Mouse (Mus musculus) kidney, embryonic 14.5 days (tissue): Measurements from ENCODE around the gene Tbxa2r. TPM values are rescaled to one million over a fixed set of nuclear protein-coding genes. Genes with fewer than 3 reads are reported as not detected.

Source experiments
- ATAC-seq: fragments of 200-750 bp; cut with Nextera tagmentation; 2 replicates; pipeline ENCODE4 v1.8.0; 2017; ENCODE audit warnings: moderate number of reproducible peaks, mild to moderate bottlenecking, moderate TSS enrichment, moderate library complexity; ENCODE audit not compliant: low FRiP score, low TSS enrichment
- H3K27ac ChIP-seq: fragments of 300-500 bp; sonication (generic); 2 replicates; pipeline ENCODE4 v1.5.1; 2014; ENCODE audit warnings: low read depth, mild to moderate bottlenecking, low read length, moderate library complexity, mixed read lengths
- H3K27me3 ChIP-seq: fragments of 300-500 bp; sonication (generic); 2 replicates; pipeline ENCODE4 v1.6.1; 2014; ENCODE audit warnings: mild to moderate bottlenecking, low read length; ENCODE audit not compliant: control insufficient read depth, insufficient read depth
- H3K36me3 ChIP-seq: fragments of 300-500 bp; sonication (generic); 2 replicates; pipeline ENCODE4 v1.6.1; 2014; ENCODE audit warnings: low read length, mixed read lengths; ENCODE audit not compliant: control insufficient read depth, insufficient read depth
- H3K4me1 ChIP-seq: fragments of 300-500 bp; sonication (generic); 2 replicates; pipeline ENCODE4 v1.6.1; 2014; ENCODE audit warnings: low read length, mixed read lengths; ENCODE audit not compliant: control insufficient read depth, insufficient read depth
- H3K4me2 ChIP-seq: fragments of 300-500 bp; sonication (generic); replicated peaks from 2 replicates; pipeline ENCODE4 v1.6.1; 2014; ENCODE audit warnings: low read depth, mild to moderate bottlenecking, low read length
- H3K4me3 ChIP-seq: fragments of 300-500 bp; sonication (generic); 2 replicates; pipeline ENCODE4 v1.5.1; 2014; ENCODE audit warnings: mild to moderate bottlenecking, low read length
- H3K9ac ChIP-seq: fragments of 300-500 bp; sonication (generic); 2 replicates; pipeline ENCODE4 v1.6.1; 2014; ENCODE audit warnings: low read depth, mild to moderate bottlenecking, low read length, moderate library complexity
- H3K9me3 ChIP-seq: fragments of 300-500 bp; sonication (generic); 2 replicates; pipeline ENCODE4 v1.6.1; 2016; ENCODE audit warnings: low read length; ENCODE audit not compliant: control insufficient read depth
- WGBS: fragments of 180-500 bp; shearing (Covaris S2); extraction: QIAGEN DNeasy Blood & Tissue Kit; methylation state at CpG from one replicate; pipeline ENCODE4 v1.1.7; 2014; 5-methylcytosine and 5-hydroxymethylcytosine counted together
- polyA plus RNA-seq: library from polyadenylated mRNA; unstranded; fragments of >200 nt; fragmentation: Nextera tagmentation; extraction: Ambion mirVana; gene quantifications from 2 replicates; pipeline ENCODE4 v1.2.1, GENCODE M21; 2014

The Tbxa2r gene
- 8.7 and 10.1 TPM in 2 replicates for polyA plus RNA-seq

- peak within 1 kb of the TSS; percentile 34 for H3K9ac ChIP-seq
- H3K27ac ChIP-seq = peak within 1 kb of the TSS; percentile 87
- peak within 1 kb of the TSS; percentile 18 for H3K4me3 ChIP-seq
- peaks cover 39% of the 10 kb centered on the region for H3K36me3 ChIP-seq
- WGBS = 10% methylated on average over 7 of the region's 10 CpGs
- peak within 1 kb of the TSS; percentile 34 for H3K4me2 ChIP-seq
- H3K27me3 ChIP-seq = peaks cover 9% of the 10 kb centered on the region
- no peak; the same call in 1 of the 2 replicates for ATAC-seq
- H3K4me1 ChIP-seq = peaks cover 23% of the 10 kb centered on the region; the same call in 1 of the 2 replicates
- H3K9me3 ChIP-seq = no peaks in the 10 kb centered on the region
Measured at GRCm38 (mm10) chr10:81328386-81328785, at the start of gene Tbxa2r. TSS of gene Tbxa2r (plus strand) at chr10:81328731.

DNA sequence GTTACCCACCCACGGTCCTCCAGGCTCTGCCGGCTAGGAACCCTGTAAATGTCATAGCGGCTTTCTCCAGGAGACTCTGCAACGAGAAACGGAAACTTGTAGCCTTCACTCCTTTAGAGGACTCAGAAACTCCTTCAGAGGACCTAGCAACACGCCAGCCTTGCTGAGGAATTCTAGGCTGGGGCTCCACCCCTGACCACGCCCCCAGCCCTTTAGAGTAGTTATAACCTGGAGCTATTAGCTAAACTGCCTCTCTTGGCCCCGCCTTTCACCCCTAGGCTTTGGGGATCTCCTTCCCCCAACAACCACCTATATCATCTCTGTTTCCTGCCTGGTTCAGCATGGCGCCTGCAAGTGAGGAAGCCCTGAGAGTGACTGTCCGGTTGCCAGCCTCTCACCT lies 49.0 kb upstream of the Tbxa2r start:
- peaks cover 13% of the 10 kb centered on the region for H3K27me3 ChIP-seq
- WGBS = 24% methylated on average over 10 of the region's 10 CpGs
- no peaks in the 10 kb centered on the region for H3K9me3 ChIP-seq
- no peak overlapping the region for H3K4me3 ChIP-seq
- no peaks in the 10 kb centered on the region for H3K36me3 ChIP-seq
- ATAC-seq = no peak
- H3K4me2 ChIP-seq = no peak overlapping the region
- H3K27ac ChIP-seq = no peak overlapping the region
- peaks cover 3% of the 10 kb centered on the region; the same call in 1 of the 2 replicates for H3K4me1 ChIP-seq
- no peak overlapping the region for H3K9ac ChIP-seq

DNA sequence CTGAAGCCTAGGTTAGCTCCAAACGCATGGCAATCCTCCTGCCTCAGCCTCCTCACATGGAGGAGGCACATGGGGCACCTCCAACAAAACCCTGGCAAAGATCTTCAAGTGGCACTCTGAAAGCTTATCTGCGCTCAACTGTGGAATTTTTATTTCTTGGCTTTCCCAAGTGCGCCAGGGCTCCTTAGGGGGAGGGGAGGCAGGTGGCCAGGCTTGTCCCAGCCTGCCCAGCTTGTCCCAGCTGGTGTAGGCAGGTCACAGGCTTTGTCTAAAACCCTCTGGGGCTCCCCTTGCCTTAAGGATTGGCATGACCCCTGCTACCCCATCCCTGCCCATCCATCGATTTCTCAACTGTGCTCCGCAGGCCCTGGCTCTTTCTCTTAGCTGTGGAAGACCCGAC lies 44.3 kb upstream of the Tbxa2r start:
- no peak overlapping the region for H3K27ac ChIP-seq
- H3K9me3 ChIP-seq = no peaks in the 10 kb centered on the region
- H3K9ac ChIP-seq = peak overlapping the region; percentile 34; the same call in 1 of the 2 replicates
- peak overlapping the region; percentile 85; the same call in 1 of the 2 replicates for H3K4me2 ChIP-seq
- H3K4me3 ChIP-seq = peak overlapping the region; percentile 52; the same call in 1 of the 2 replicates
- no peaks in the 10 kb centered on the region for H3K36me3 ChIP-seq
- peaks cover 24% of the 10 kb centered on the region for H3K27me3 ChIP-seq
- H3K4me1 ChIP-seq = peaks cover 16% of the 10 kb centered on the region; the same call in 1 of the 2 replicates
- whole genome bisulfite sequencing = 50% methylated on average over 6 of the region's 6 CpGs
- ATAC-seq = no peak

DNA sequence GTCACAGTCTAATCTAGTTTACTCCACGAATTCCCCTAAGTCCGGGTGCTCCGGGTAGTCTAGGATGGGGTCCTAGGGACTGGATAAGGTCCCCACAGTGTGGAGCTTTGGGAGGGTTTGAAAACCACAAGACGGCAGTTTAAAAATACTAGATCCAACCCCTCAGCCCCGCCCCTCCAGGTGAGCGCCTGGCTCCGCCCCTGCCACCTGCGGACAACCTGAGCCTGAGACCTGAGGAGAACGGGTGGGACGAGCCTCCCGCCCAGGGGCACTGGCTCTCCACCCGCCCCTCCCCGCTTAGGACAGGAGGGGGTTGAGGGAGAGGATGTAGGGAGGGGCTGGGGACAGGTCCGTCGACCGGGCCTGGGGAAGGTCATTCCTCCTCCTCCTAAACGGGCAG lies 43.8 kb upstream of the Tbxa2r start:
- no peaks in the 10 kb centered on the region for H3K9me3 ChIP-seq
- peak overlapping the region; percentile 85 for H3K4me2 ChIP-seq
- no peaks in the 10 kb centered on the region for H3K36me3 ChIP-seq
- 12% methylated on average over 17 of the region's 17 CpGs for WGBS
- peak overlapping the region; percentile 42; the same call in 1 of the 2 replicates for H3K27ac ChIP-seq
- peaks cover 24% of the 10 kb centered on the region for H3K27me3 ChIP-seq
- H3K9ac ChIP-seq = peak overlapping the region; percentile 34
- H3K4me1 ChIP-seq = peaks cover 16% of the 10 kb centered on the region; the same call in 1 of the 2 replicates
- ATAC-seq = no peak; the same call in 1 of the 2 replicates
- peak overlapping the region; percentile 52 for H3K4me3 ChIP-seq

DNA sequence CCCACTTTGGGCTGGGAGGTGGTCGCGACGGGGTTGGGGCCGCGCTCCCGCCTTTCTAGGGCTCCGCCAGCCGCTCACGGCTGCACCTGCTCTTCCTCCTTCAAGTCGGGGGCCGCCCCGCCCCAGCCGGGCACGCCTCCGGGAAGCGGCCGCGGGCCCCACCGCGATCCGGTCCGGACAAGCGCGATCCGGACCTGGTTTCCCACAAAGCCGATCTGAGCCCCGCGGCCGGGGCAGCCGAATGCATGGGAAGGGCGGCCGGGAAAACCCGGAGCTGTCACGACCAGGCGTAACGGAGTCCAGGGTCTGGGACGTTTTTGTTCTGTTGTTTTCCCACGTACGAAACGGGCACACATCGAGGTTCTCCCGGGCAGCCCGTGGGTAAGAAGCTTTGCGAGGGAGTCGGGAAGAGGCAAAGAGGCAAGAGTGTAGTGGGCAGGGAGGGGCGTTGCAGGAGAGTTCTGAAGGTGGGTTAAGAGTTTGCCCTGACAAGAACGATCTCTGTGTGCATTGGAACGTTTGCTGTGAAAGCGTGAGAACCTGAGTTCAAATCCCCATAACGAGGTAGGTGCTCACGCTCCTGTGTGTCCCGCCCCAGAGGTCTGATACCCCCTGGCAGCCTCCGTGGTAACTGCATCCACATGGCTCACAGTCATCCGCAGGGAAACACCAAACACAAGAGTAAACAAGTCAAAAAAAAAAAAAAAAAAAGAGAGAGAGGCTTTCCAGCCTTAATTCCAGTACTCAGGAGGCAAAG lies 42.7 kb upstream of the Tbxa2r start:
- Histone ChIP-seq H3K36me3 (no peaks in the 10 kb centered on the region), H3K27me3 (peaks cover 33% of the 10 kb centered on the region), H3K4me2 (peak overlapping the region; percentile 85), H3K4me3 (peak overlapping the region; percentile 52), H3K27ac (no peak overlapping the region), H3K9me3 (no peaks in the 10 kb centered on the region), H3K9ac (peak overlapping the region; percentile 65), H3K4me1 (peaks cover 16% of the 10 kb centered on the region; the same call in 1 of the 2 replicates)
- WGBS = 2% methylated on average over 54 of the region's 54 CpGs
- peak; percentile 67 for ATAC-seq

DNA sequence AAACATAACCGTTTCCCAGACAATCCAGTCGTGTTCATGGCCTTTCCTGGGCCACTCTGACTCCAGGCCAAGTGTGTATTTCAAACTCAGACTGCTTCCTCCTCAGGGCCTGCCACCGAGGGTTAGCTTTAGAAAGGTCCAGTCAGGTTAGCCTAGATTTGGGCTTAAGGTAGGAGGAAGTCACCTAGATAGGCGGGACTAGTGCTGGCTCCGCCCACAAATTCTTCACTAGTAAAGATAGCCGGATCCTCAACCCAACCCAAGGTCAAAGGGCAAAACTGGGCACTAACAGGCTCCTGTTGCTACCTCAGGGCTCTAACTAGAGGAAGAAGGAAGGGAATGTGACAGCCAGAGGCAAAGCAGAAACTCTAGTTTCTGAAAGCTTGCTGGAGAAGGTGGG lies 41.9 kb upstream of the Tbxa2r start:
- Histone ChIP-seq H3K9ac (no peak overlapping the region), H3K4me1 (peaks cover 16% of the 10 kb centered on the region; the same call in 1 of the 2 replicates), H3K27me3 (peaks cover 39% of the 10 kb centered on the region), H3K27ac (no peak overlapping the region), H3K9me3 (no peaks in the 10 kb centered on the region), H3K36me3 (no peaks in the 10 kb centered on the region), H3K4me2 (no peak overlapping the region), H3K4me3 (no peak overlapping the region; the same call in 1 of the 2 replicates)
- ATAC-seq = no peak
- WGBS = 38% methylated on average over 6 of the region's 6 CpGs

DNA sequence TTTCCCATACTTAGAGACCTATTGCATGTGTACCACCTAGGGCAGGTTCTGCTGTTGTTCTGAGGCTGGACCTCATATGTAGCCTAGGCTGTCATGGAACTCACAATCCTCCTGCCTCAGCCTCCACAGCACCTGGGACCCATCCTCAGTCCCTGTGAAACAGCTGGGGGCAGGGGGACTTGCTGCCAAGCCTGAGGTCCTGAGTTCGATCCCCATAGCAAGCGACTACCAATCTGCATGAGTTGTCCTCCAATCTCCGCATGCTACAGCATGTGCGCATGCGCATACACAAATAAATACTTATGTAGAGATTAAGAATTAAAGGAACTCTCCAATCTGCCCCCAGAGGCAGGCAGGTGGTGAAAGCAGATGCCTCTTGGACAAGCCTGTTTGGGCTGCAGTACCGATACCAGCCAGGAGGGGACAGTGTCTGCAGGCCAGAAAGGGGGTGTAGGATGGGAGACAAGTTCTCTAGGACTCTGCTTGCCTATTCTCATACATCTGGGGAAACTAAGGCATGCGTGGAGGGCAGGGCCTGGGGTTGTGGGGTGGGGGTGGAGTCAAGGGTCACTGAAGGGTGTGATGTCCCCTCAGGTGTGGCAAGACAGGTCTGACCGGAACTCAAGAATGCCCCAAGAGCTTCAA lies 40.9 kb upstream of the Tbxa2r start:
- ATAC-seq = no peak
- Histone ChIP-seq H3K36me3 (no peaks in the 10 kb centered on the region), H3K9me3 (no peaks in the 10 kb centered on the region), H3K27me3 (peaks cover 39% of the 10 kb centered on the region), H3K4me1 (peaks cover 16% of the 10 kb centered on the region; the same call in 1 of the 2 replicates), H3K27ac (no peak overlapping the region), H3K9ac (no peak overlapping the region), H3K4me3 (no peak overlapping the region), H3K4me2 (peak overlapping the region; percentile 17; the same call in 1 of the 2 replicates)
- WGBS = 63% methylated on average over 8 of the region's 8 CpGs

DNA sequence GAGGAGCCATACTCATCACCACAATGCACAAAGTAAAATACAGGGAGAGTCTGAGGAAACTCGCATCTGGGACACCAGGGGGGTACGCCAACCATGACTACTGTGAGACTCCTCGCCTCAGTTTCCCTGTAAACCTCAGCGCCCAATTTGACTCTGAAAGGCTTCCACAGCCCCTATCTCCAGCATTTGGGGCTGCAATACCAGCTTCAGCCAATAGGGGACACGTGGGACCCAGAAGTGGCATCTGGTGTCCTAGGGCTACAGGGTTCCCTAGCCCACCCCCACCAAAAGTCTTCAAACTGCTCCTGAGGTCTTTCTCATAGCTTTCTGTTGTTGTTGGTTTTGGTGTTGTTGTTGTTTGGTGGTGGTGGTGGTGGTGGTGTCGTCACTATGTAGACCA lies 39.9 kb upstream of the Tbxa2r start:
- Histone ChIP-seq H3K4me1 (peaks cover 19% of the 10 kb centered on the region), H3K27me3 (peaks cover 35% of the 10 kb centered on the region)

DNA sequence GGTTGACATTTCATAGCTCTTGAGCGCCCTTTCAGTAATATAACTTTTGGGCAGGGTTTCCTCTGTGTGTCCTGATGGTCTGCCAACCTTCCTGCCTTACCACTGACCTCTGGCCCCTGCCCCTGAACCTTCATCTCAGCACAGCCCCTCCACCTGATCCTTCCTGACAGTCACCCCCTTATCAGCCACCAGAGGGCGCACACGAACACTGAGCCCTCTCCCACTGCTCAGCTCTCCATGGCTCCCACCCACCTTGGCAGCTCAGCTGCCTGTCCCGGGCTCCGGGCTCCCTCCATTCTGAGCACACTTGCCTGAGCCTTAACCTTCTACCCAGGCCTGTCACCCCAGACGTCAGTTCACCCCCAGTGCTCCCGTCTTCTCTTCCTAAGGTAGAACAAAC lies 39.3 kb upstream of the Tbxa2r start:
- peaks cover 28% of the 10 kb centered on the region for H3K27me3 ChIP-seq
- H3K9ac ChIP-seq = no peak overlapping the region
- H3K9me3 ChIP-seq = no peaks in the 10 kb centered on the region
- H3K4me3 ChIP-seq = no peak overlapping the region
- no peaks in the 10 kb centered on the region for H3K36me3 ChIP-seq
- ATAC-seq = no peak
- H3K4me2 ChIP-seq = no peak overlapping the region
- H3K27ac ChIP-seq = no peak overlapping the region
- WGBS = 3% methylated on average over 7 of the region's 7 CpGs
- H3K4me1 ChIP-seq = peaks cover 24% of the 10 kb centered on the region

More for the DNA sequence above, 39.9 kb upstream of the Tbxa2r start:
- no peak overlapping the region for H3K4me3 ChIP-seq
- no peak for ATAC-seq
- H3K27ac ChIP-seq = no peak overlapping the region
- H3K9me3 ChIP-seq = no peaks in the 10 kb centered on the region
- WGBS = 44% methylated on average over 6 of the region's 6 CpGs
- H3K36me3 ChIP-seq = no peaks in the 10 kb centered on the region
- no peak overlapping the region for H3K4me2 ChIP-seq
- H3K9ac ChIP-seq = no peak overlapping the region
